Mouse (Mus musculus) erythroblast, embryonic 14.5 days (primary cell): ENCODE data around the gene Ints13. TPM values are rescaled to one million over a fixed set of nuclear protein-coding genes. Genes with fewer than 3 reads are reported as not detected.
"Not testable (repeated sequence)": the region's sequence is repeated elsewhere in the genome, so short reads cannot be mapped to it uniquely, and the experiment has no call there.

ENCODE experiments used
- H3K27me3 ChIP-seq: 2 replicates; pipeline ENCODE4 v1.6.1; 2012; ENCODE audit warnings: inconsistent platforms; ENCODE audit not compliant: control insufficient read depth
- H3K36me3 ChIP-seq: 2 replicates; pipeline ENCODE4 v1.6.1; 2012; ENCODE audit warnings: mild to moderate bottlenecking, inconsistent platforms; ENCODE audit not compliant: control insufficient read depth
- H3K4me1 ChIP-seq: 2 replicates; pipeline ENCODE4 v1.6.1; 2012; ENCODE audit warnings: inconsistent platforms; ENCODE audit not compliant: control insufficient read depth
- H3K4me3 ChIP-seq: replicated peaks from 2 replicates; pipeline ENCODE3; 2012; ENCODE audit warnings: moderate library complexity, mild to moderate bottlenecking, inconsistent platforms
- H3K9me3 ChIP-seq: 2 replicates; pipeline ENCODE4 v1.6.1; 2012; ENCODE audit warnings: low read length, inconsistent platforms, mixed read lengths; ENCODE audit not compliant: control insufficient read depth
- GATA1 ChIP-seq: IDR thresholded peaks from 2 replicates; pipeline ENCODE4 v1.6.1; 2012; ENCODE audit warnings: low read length, inconsistent platforms, mixed read lengths
- TAL1 ChIP-seq: IDR thresholded peaks from 3 replicates; pipeline ENCODE4 v1.6.1; 2012; ENCODE audit warnings: low read length, inconsistent platforms, mixed read lengths
- polyA plus RNA-seq: library from polyadenylated mRNA; stranded (reverse); fragments of >175 nt; gene quantifications from 2 replicates; pipeline ENCODE4 v1.2.3, GENCODE M21; 2012

The Ints13 gene
- polyA plus RNA-seq, 1 experiment = 4.0 TPM

DNA sequence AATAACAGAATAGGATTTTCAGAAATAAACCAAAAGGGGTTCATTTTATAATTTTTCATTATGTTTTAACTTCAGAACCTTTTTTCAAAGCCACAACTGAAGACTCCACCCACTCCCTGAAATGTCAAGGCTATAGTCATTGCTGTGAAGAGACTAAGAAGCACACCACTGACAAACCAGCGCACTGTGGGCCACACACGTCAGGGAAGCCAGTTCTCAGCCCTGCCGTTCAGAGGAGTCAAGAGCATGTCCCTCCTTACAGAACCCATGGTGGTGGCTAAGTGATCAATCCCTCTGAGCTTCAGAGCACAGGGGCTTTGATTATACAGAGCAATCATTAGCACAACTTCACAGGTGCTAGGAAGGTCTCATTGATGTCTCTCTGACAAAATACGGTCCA is 25.0 kb upstream of the Ints13 start:
- H3K27me3 ChIP-seq = no peaks in the 10 kb centered on the region
- no peaks in the 10 kb centered on the region for H3K4me1 ChIP-seq
- no peaks in the 10 kb centered on the region for H3K9me3 ChIP-seq
- TF ChIP-seq GATA1 (no peak), TAL1 (no peak)
- peaks cover 98% of the 10 kb centered on the region for H3K36me3 ChIP-seq
- H3K4me3 ChIP-seq = no peak overlapping the region

DNA sequence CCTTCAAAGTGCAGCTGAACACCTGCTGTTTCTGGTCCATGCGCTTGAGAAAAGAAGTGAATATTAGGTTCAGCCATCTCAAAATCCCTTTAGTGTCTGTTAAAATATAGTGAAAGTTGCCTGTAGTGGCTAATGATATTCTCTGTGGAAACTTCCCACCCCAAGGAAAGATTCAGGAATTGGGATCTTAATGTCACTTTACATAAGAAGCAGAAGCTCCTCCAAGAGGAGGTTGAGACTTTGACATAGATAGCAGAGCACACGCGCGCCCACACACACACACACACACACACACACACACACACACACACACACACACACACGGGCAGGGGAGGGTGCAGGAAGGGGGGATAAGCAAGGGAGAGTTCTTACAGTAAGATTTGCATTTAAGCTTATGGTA is 7.5 kb upstream of the Ints13 start:
- H3K4me3 ChIP-seq = no peak overlapping the region
- peaks cover 70% of the 10 kb centered on the region for H3K36me3 ChIP-seq
- no peaks in the 10 kb centered on the region for H3K9me3 ChIP-seq
- no peak for TF ChIP-seq TAL1
- no peak for TF ChIP-seq GATA1
- peaks cover 20% of the 10 kb centered on the region for H3K4me1 ChIP-seq
- no peaks in the 10 kb centered on the region for H3K27me3 ChIP-seq

DNA sequence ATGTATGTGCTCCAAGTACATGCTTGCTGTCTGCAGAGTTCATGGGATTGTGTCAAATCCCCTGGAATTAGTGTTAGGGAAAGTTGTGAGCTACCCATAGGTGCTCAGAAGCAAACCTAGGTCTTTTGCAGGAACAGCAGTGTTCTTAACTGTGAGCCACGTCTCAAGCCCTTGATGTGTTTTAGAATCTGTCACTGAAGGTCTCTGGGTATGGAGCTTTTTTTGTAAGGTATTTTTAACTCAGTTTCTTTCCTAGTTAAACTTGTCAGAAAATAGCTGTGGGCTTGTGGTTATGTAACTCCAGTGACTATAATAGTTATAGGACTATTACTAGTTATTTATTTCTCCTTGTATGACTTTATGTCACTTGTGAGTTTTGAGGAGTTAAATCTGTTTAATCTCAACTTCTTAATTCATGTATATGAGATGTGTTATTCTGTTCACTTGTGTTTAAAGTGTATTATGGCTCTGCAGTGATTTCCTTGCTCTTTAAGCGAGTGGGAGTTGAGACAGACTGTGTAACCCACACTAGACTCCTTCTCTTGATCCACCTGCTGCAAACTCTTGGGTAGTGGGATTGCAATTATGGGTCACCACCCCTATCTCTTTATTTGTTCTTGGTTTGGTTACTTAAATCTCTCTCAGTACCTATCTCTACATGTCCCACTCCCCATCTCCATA is 5.9 kb upstream of the Ints13 start:
- TF ChIP-seq TAL1 (no peak), GATA1 (no peak)
- Histone ChIP-seq H3K27me3 (no peaks in the 10 kb centered on the region), H3K4me3 (no peak overlapping the region), H3K36me3 (peaks cover 54% of the 10 kb centered on the region), H3K9me3 (no peaks in the 10 kb centered on the region), H3K4me1 (peaks cover 34% of the 10 kb centered on the region)

DNA sequence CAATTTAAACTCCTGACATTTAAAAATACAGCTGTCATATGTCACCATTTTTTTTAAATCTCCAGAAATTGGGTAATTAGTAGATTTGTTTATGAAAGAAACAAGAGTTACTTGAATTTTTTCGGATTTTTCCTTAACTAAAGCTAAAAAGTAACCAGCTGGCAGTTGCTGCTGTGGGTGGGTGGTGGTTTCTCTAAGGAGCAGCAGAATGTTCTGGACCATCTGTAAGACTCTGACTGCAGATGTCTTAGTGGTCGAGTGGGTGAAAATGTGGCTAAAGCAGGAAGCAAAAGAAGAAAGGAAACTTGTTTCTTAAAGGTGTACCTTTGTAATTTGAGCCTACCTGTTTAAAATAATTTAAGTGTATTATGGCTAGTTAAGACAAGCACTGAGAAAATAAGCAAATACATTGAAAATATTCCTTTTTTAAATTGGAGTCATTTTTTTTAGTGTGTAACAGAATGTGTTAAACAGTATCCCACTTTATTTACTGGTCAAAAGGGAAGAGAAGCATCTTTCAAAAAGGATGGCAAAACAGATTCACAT is 2.8 kb upstream of the Ints13 start:
- H3K9me3 ChIP-seq = no peaks in the 10 kb centered on the region
- peak overlapping the region; percentile 95 for H3K4me3 ChIP-seq
- peaks cover 49% of the 10 kb centered on the region for H3K4me1 ChIP-seq
- H3K27me3 ChIP-seq = no peaks in the 10 kb centered on the region
- peaks cover 28% of the 10 kb centered on the region for H3K36me3 ChIP-seq
- TF ChIP-seq GATA1 (no peak), TAL1 (no peak)

DNA sequence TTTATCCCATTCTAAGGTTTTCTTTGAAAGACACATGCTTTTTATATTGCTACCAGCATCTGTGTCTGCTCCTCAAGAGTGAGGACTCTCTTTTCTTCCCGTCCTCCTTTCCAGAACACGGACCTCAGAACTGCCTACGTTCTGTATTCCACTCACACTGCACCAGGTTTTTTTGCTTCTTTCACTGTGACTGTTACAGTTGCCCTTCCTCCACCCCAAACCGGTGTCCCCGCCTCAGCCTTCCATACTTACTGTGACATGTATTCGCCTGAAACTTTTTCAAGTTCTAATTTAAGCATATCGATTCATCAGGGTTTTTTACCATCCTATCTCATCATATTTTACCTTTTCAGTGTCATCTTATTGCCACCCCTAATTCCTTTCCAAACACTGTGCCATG is 951 bp upstream of the Ints13 start:
- Histone ChIP-seq H3K4me3 (peak overlapping the region; percentile 95), H3K4me1 (peaks cover 55% of the 10 kb centered on the region), H3K36me3 (peaks cover 31% of the 10 kb centered on the region), H3K9me3 (no peaks in the 10 kb centered on the region), H3K27me3 (no peaks in the 10 kb centered on the region)
- no peak for TF ChIP-seq TAL1
- TF ChIP-seq GATA1 = no peak

DNA sequence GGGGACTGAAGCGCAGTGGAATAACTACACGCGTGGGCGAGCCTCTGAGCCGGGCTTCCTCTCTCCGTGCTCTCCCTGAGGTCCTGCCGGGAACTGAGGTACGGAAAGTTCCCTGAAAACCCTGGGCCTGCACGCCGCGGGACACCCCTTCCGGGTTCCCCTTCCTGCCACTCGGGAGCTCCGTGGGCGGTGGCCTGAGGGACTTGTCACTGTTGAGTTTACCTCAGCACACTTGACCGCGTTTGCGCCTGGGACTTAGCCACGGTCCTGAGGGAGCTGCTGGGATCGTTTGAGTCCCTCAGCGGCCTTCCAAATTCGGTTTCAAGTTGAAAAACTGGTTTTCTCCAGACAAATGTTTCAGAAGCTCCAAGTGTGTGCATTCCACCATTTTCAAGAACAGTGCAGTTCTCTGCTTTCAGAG is 486 bp upstream of the Ints13 start:
- no peak for TF ChIP-seq TAL1
- no peak for TF ChIP-seq GATA1
- Histone ChIP-seq H3K36me3 (peaks cover 29% of the 10 kb centered on the region), H3K9me3 (no peaks in the 10 kb centered on the region), H3K27me3 (no peaks in the 10 kb centered on the region), H3K4me1 (peaks cover 55% of the 10 kb centered on the region), H3K4me3 (peak overlapping the region; percentile 95)

DNA sequence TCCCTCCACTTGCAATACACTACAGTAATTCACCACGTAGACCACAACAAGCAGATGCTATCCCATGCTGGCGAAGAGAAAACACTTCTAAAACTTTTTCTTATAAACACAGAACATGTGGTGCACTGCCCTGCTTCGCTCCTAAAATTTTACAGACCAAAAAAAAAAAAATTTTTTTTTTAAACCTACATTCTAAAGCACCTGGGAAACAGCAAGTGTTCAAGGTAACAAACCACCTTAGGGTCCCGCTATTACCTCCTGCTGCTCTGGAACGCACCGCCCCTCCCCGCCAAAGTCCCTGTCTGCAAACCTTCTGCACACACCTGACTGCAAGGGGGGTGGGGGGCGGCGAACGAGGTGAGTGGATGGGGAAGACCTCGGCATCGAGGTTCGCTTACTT is 732 bp downstream of the Ints13 start, which contains the start of gene Fgfr1op2:
Gene Fgfr1op2 (plus strand): TSS at position 301 of the 400 bp plus-strand sequence.
- no peak for TF ChIP-seq GATA1
- TF ChIP-seq TAL1 = no peak
- peaks cover 28% of the 10 kb centered on the region for H3K36me3 ChIP-seq
- no peaks in the 10 kb centered on the region for H3K27me3 ChIP-seq
- no peaks in the 10 kb centered on the region for H3K9me3 ChIP-seq
- H3K4me3 ChIP-seq = peak within 1 kb of the TSS; percentile 95
- peaks cover 49% of the 10 kb centered on the region for H3K4me1 ChIP-seq

DNA sequence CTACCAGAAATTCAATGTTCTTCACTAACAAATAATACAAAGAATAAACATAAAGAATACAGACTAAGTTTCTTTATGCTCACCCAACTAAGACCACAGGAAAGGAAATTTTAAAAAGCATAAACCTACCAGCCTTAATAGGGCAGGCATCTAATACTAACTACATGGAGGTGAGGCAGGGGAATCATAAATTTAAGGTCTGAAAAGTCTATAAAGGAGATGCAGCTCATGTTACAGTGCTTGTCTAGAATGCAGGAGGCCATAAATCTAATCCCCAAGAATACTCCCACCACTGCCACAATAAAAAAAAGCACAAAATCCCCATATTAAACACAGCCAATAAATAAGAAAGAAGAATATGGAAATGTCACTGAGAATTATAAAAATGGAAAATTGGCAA is 5.6 kb downstream of the Ints13 start:
- no peak overlapping the region for H3K4me3 ChIP-seq
- no peaks in the 10 kb centered on the region for H3K27me3 ChIP-seq
- peaks cover 37% of the 10 kb centered on the region for H3K36me3 ChIP-seq
- H3K4me1 ChIP-seq = peaks cover 26% of the 10 kb centered on the region
- no peak for TF ChIP-seq TAL1
- TF ChIP-seq GATA1 = no peak
- no peaks in the 10 kb centered on the region for H3K9me3 ChIP-seq

DNA sequence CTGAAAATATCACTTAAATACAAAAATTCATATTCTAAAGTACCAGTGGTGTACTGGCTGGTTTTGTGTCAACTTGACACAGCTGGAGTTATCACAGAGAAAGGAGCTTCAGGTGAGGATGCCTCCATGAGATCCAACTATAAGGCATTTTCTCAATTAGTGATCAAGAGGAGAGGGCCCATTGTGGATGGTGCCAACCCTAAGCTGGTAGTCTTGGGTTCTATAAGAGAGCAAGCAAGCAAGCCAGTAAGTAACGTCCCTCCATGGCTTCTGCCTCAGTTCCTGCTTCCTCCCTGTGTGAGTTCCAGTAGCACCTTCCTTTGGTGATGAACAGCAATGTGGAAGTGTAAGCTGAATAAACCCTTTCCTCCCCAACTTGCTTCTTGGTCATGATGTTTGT is 15.2 kb downstream of the Ints13 start:
- not testable (repeated sequence) for H3K9me3 ChIP-seq, H3K4me3 ChIP-seq

DNA sequence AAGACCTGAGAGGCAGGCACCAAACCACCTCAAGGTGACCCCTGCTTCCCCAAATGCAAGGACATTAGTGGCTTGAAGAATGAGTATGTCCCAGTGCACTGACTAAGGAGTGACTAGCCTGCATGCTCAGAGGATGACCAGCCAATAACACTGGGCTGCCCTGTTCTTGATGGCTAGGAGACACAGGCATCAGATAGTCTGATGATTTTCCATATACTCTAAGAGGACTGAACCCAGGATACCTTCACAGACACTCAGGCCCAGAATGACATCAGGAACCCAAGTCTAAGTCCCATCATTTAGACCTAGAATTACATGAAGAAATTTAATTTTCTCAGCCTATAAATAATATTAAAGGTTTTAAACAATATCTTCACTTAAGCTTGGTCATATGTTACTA is 26.3 kb downstream of the Ints13 start:
- H3K36me3 ChIP-seq = peaks cover 89% of the 10 kb centered on the region

More for the DNA sequence above, 15.2 kb downstream of the Ints13 start:
- not testable (repeated sequence) for H3K4me1 ChIP-seq, H3K27me3 ChIP-seq
- H3K36me3 ChIP-seq = peaks cover 79% of the 10 kb centered on the region

More for the DNA sequence above, 26.3 kb downstream of the Ints13 start:
- Histone ChIP-seq H3K27me3 (no peaks in the 10 kb centered on the region), H3K4me3 (no peak overlapping the region), H3K9me3 (no peaks in the 10 kb centered on the region), H3K4me1 (peaks cover 2% of the 10 kb centered on the region; the same call in 1 of the 2 replicates)
- TF ChIP-seq GATA1 (no peak), TAL1 (no peak)
